Mouse (Mus musculus): ENCODE measurements around the gene Hnrnpa3. TPM values are rescaled to one million over a fixed set of nuclear protein-coding genes. Genes with fewer than 3 reads are reported as not detected.

Hnrnpa3 gene
- 620 TPM for total RNA-seq (2023)

DNA sequence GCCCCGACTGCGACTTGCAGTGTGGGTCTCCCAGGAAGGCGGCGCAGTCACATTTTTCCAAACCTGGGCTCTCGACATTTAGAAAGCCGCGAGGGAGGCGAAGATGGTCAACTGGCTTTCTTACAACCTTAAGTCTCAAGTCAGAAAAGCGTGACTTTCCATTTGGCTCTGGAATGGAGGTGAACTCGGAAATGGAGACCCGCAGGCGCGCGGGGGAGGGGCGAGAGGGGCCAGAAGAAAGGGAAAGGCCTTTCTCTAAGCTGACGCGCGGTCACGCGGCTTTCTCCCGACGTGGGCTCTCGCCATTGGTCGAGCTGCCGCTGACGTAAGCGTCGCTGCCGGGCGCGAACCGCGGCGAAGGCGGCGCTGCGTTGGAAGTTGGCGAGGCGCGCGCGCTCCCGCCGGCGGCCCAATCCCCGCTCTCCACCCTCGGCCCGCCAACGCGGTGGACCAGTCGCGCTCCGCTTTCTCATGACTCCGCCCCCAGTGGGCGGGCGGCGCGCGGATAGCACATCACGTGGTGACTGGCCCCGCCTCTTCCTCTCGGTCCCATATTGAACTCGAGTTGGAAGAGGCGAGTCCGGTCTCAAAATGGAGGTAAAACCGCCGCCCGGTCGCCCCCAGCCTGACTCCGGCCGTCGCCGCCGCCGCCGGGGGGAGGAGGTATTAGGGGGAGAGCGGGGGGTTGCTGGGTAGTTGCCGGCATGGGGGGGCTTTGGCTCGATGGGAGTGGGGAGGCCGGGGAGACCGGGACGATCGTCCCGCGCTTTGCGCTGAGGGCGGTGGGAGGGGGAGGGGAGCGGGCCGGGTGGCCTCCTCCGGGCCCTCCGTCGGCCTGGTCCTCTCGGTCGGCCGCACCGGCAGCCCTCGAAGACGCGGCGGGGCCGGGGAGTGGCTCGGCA, at the start of gene Hnrnpa3:
Gene Hnrnpa3, plus strand, starts transcription at position 535 of the 902 bp plus-strand sequence.

DNA sequence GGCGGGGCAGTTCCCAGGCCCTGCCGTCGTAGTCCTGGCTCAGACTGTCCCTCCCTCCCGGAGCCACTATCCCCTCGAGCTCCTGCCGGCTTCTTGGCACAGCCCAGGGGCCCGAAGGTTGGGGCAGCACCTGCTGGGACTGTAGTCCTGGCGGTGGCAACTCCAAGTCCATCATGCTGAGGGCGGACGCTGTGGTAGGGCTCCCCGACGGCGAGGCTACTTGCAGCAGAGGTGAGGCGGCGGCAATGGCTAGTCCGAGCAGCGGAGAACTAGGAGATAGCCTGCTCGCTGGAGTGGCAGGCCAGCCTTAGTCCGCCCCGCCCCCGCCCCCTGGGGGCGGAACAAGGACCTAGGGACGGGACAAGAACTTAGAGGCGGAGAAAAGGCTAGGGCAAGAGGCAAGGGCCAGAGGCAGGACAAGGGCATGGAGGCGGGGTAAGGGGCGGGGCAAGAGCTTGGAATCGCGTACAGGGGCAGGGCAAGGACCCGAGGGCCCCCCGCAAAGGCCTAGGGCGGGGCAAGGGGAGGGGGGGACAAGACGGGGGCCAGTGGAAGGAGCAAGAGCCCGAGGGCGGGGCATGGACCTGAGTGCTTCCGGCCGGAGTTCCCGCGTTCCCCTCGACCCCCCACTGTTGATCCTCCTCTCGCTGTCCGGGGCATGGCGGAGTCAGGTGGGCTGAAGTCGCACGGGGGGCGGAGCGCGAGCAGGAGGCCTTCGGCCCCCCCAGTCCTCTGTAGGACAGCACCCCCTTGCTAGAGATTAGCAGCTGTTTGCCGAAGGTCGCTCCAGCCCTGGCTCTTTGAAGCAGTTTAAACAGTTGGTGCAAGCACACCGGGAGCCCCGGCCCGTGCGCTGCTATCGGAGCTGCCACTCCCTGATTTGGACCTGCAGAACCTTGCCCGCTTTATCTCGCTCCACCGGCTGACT, 45.4 kb downstream of the Hnrnpa3 start, which contains the start of gene Nfe2l2:
Gene Nfe2l2, minus strand, starts transcription at position 408 of the 928 bp plus-strand sequence.

Other genes with a start within 250 kb of the Hnrnpa3 start
- gene Nfe2l2, start 45.4 kb downstream of the Hnrnpa3 start, total RNA-seq (2023), result 59.4 TPM
- 50.8 TPM for gene Agps, start 172.9 kb downstream of the Hnrnpa3 start, total RNA-seq (2023)

Measured in CD4-positive naive resting alpha-beta T cell, adult 76 days (primary cell).